25 mouse cellular contexts compared by ENCODE assay signal in genomic region chr17:7206434-7207145, GRCm38 (mm10). TPM values are rescaled to one million over a fixed set of nuclear protein-coding genes. Genes with fewer than 3 reads are reported as not detected.
A peak's percentile ranks its signal among the peaks of the same experiment; 100 is the strongest.
DNase-seq lines count a peak whose midpoint lies in the region; ATAC-seq lines count a peak whose summit lies in the region.
"Had no signal": no experiment of that assay in that cellular context is flagged by ENCODE, and none has a peak within 500 bp of the region (broad histone marks: within the 10 kb centered on the region; RNA-seq: fewer than 3 reads in every experiment).

No protein-coding gene starts in this region.

- peak; percentile 28; the same call in 1 of the 2 replicates for ATAC-seq in kidney, embryonic 16.5 days (ENCODE audit: low FRiP score, low TSS enrichment)
- ATAC-seq in granulocyte monocyte progenitor cell, adult 5-6 weeks (replicated peaks; ENCODE audit: poor library complexity, severe bottlenecking), result peak; percentile 43; the same call in 1 of the 2 replicates
- ATAC-seq: forebrain, embryonic 13.5 days; hindbrain, embryonic 16.5 days; intestine, embryonic 16.5 days; midbrain, embryonic 15.5 days had no signal

- no peak for DNase-seq in kidney, adult 8-10 months
- DNase-seq in ES-CJ7 (ENCODE audit: low read depth, low spot score), result peak; percentile 69
- no peak for DNase-seq in neural tube, embryonic 10.5 days (ENCODE audit: extremely low spot score, low spot score)
- no peak for DNase-seq in ovary, postnatal 14 days (ENCODE audit: low spot score)
- no peak for DNase-seq in urinary bladder, adult 18-20 months (ENCODE audit: low spot score in 2 of 2)
- DNase-seq: adrenal gland, adult 2 months; cerebellum, adult 8-10 months; cerebellum, postnatal 36 days; embryo, embryonic 11 days; heart, adult 11 months; layer of hippocampus, postnatal 36 days; liver, embryonic 13.5 days; lung, embryonic 14.5 days; spleen, adult 18-20 months had no signal

- no peaks in the 10 kb centered on the region for H3K36me3 ChIP-seq in kidney, embryonic 16.5 days (ENCODE audit: insufficient read depth, low read length)
- H3K36me3 ChIP-seq: embryonic facial prominence, embryonic 13.5 days; limb, embryonic 13.5 days; liver, embryonic 13.5 days; midbrain, embryonic 15.5 days had no signal

- no peak overlapping the region for H3K4me3 ChIP-seq in kidney, embryonic 16.5 days (ENCODE audit: low read length)
- H3K4me3 ChIP-seq: embryonic facial prominence, embryonic 13.5 days; erythroblast, embryonic 14.5 days; forebrain, embryonic 13.5 days; limb, embryonic 13.5 days; liver, embryonic 13.5 days; midbrain, embryonic 15.5 days; myocyte had no signal

- H3K9me3 ChIP-seq in kidney, embryonic 16.5 days (ENCODE audit: low read length), result no peaks in the 10 kb centered on the region
- H3K9me3 ChIP-seq: embryonic facial prominence, embryonic 13.5 days; forebrain, embryonic 13.5 days; limb, embryonic 13.5 days; liver, embryonic 13.5 days; midbrain, embryonic 15.5 days had no signal

- H3K27ac ChIP-seq in kidney, embryonic 16.5 days (ENCODE audit: low read length), result peak overlapping the region; percentile 85
- H3K27ac ChIP-seq: forebrain, embryonic 13.5 days; limb, embryonic 13.5 days; liver, embryonic 13.5 days; midbrain, embryonic 15.5 days had no signal

- no peaks in the 10 kb centered on the region for H3K27me3 ChIP-seq in kidney, embryonic 16.5 days (ENCODE audit: insufficient read depth, low read length)
- H3K27me3 ChIP-seq: embryonic facial prominence, embryonic 13.5 days; forebrain, embryonic 13.5 days; limb, embryonic 13.5 days; liver, embryonic 13.5 days; midbrain, embryonic 15.5 days had no signal

- H3K4me1 ChIP-seq in kidney, embryonic 16.5 days (ENCODE audit: insufficient read depth, low read length), result peaks cover 21% of the 10 kb centered on the region
- H3K4me1 ChIP-seq: liver, embryonic 13.5 days had no signal

- H3K4me2 ChIP-seq in kidney, embryonic 16.5 days (replicated peaks; ENCODE audit: low read depth, low read length), result no peak overlapping the region
- H3K4me2 ChIP-seq: embryonic facial prominence, embryonic 13.5 days; forebrain, embryonic 13.5 days; heart, embryonic 11.5 days; limb, embryonic 13.5 days; liver, embryonic 13.5 days; lung, embryonic 14.5 days; midbrain, embryonic 15.5 days had no signal

- 71% methylated on average over 6 of the region's 6 CpGs for WGBS in kidney, embryonic 16.5 days

- H3K9ac ChIP-seq in kidney, embryonic 16.5 days (replicated peaks; ENCODE audit: low read length), result no peak overlapping the region
- H3K9ac ChIP-seq: embryonic facial prominence, embryonic 13.5 days; forebrain, embryonic 13.5 days; limb, embryonic 13.5 days; liver, embryonic 13.5 days; lung, embryonic 14.5 days; midbrain, embryonic 15.5 days had no signal

RNA-seq across cellular contexts. Expression of gene Rps6ka2, which starts 36.7 kb away (rescaled TPM):
- 18.7 and 22.5 TPM in 2 replicates for polyA plus RNA-seq in kidney, embryonic 16.5 days (2015; fragmentation: Nextera tagmentation; extraction: Ambion mirVana)
- 32.6 and 34.5 TPM in 2 replicates for total RNA-seq in granulocyte monocyte progenitor cell, adult 5-6 weeks (2014; fragmentation: Nextera tagmentation)
- total RNA-seq in granulocyte monocyte progenitor cell, adult 5-6 weeks (2017), result 21.2 and 26.1 TPM in 2 replicates
